Mouse (Mus musculus) heart, adult 2 months (tissue): ENCODE data around the gene Rps12-ps3. TPM values are rescaled to one million over a fixed set of nuclear protein-coding genes. Genes with fewer than 3 reads are reported as not detected.

Experiments used
- DNase-seq, 2 experiments: peaks; one replicate each; pipeline ENCODE4 v3.0.0; 2021
- H3K27ac ChIP-seq: fragments of 200-600 bp; 2 replicates; pipeline ENCODE4 v1.8.1; 2022
- H3K27me3 ChIP-seq: fragments of 200-500 bp; 2 replicates; pipeline ENCODE4 v1.6.1; 2012; ENCODE audit warnings: mild to moderate bottlenecking, low read length, inconsistent platforms, mixed read lengths; ENCODE audit not compliant: control insufficient read depth, insufficient read depth
- H3K36me3 ChIP-seq: fragments of 200-500 bp; 2 replicates; pipeline ENCODE4 v1.6.1; 2012; ENCODE audit warnings: low read length, inconsistent platforms; ENCODE audit not compliant: control insufficient read depth, insufficient read depth
- H3K4me1 ChIP-seq: fragments of 200-500 bp; 2 replicates; pipeline ENCODE4 v1.6.1; 2011; ENCODE audit warnings: low read length; ENCODE audit not compliant: control insufficient read depth, insufficient read depth
- H3K4me3 ChIP-seq: fragments of 200-600 bp; 2 replicates; pipeline ENCODE4 v1.8.1; 2022
- H3K79me2 ChIP-seq: fragments of 200-500 bp; replicated peaks from 2 replicates; pipeline ENCODE4 v1.6.1; 2012; ENCODE audit warnings: mild to moderate bottlenecking, inconsistent platforms, low read length, moderate library complexity, mixed read lengths; ENCODE audit not compliant: control insufficient read depth, insufficient read depth
- H3K9ac ChIP-seq: fragments of 200-500 bp; 2 replicates; pipeline ENCODE4 v1.6.1; 2012; ENCODE audit warnings: low read depth, mild to moderate bottlenecking, control low read depth, inconsistent platforms, low read length, mixed read lengths
- CTCF ChIP-seq: fragments of 200-600 bp; IDR thresholded peaks from 2 replicates; pipeline ENCODE4 v1.8.1; 2022; ENCODE audit warnings: antibody characterized with exemption, mild to moderate bottlenecking, moderate library complexity
- EP300 ChIP-seq: fragments of 200-500 bp; IDR thresholded peaks from 2 replicates; pipeline ENCODE4 v1.6.1; 2011; ENCODE audit warnings: low read depth, low read length, control low read depth; ENCODE audit not compliant: insufficient read depth
- POLR2A ChIP-seq: fragments of 200-500 bp; IDR thresholded peaks from 2 replicates; pipeline ENCODE4 v1.6.1; 2011; ENCODE audit warnings: mild to moderate bottlenecking, low read depth, low read length, control low read depth; ENCODE audit not compliant: insufficient read depth
- WGBS: fragments of 180-500 bp; shearing (Covaris S2); methylation state at CpG from one replicate; pipeline ENCODE4 v1.1.7; 2018; 5-methylcytosine and 5-hydroxymethylcytosine counted together
- intact Hi-C: fragments of 180-260 bp; cut with DNase I; formaldehyde crosslinking; loops from one replicate; pipeline ENCODE4 v1.15.1; 2025
- polyA plus RNA-seq: library from polyadenylated mRNA; depleted of rRNA; stranded (reverse); fragments of >200 nt; gene quantifications from 2 replicates; pipeline ENCODE4 v1.2.3, GENCODE M21; 2012
- total RNA-seq, 2 experiments: library from RNA; stranded (reverse); gene quantifications; 2 replicates each; pipeline ENCODE4 v1.2.3; 2021

Gene Rps12-ps3
- total and polyA plus RNA-seq, 3 experiments = 251 to 927 (median 301) TPM

GRCm38 (mm10) chr19:59356388-59356787 is 34.3 kb downstream of the Rps12-ps3 start:
- no peak overlapping the region for H3K9ac ChIP-seq
- H3K27ac ChIP-seq = no peak overlapping the region
- WGBS = 68% methylated on average over 3 of the region's 3 CpGs

DNA sequence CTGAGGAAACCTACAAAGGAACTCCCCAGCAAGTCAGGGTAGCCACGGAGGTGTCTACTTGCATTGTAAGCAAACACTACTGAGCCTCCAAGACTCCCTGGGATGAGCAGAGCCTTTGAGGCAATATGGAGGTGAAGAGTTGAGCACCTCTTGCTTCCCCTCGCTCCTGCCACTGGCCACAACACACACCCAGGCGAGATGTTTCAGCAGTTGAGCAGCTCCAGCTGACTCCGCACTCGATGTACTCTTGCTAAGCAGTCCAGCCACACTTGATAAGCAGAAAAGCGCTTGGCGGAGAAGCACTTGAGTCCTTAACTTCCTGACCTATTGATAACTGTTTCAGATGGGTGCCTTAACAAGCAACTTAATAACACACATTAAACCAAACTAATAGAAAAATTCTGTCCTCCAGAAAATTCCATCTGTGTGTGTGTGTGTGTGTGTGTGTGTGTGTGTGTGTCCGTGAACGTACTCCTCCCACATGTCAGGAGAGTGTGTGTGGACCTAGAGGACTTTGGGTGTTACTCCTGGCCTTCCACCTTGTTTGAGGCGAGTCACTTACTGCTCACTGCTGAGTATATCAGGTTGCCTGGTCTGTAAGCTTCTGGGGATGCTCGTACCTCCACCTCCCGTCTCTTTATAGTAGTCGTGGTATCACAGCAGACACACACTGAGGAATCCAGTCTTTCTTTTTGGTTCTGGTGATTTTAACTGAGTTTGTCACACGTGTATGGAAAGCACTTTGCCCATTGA is 34.9 kb downstream of the Rps12-ps3 start:
- no peak for DNase-seq
- no peak overlapping the region for H3K9ac ChIP-seq
- H3K27ac ChIP-seq = no peak overlapping the region
- H3K4me3 ChIP-seq = no peak overlapping the region
- WGBS = 51% methylated on average over 14 of the region's 14 CpGs
- H3K79me2 ChIP-seq = no peaks in the 10 kb centered on the region
- no peaks in the 10 kb centered on the region for H3K36me3 ChIP-seq
- TF ChIP-seq CTCF (no peak), EP300 (no peak), POLR2A (no peak)
- H3K27me3 ChIP-seq = no peaks in the 10 kb centered on the region
- no peaks in the 10 kb centered on the region for H3K4me1 ChIP-seq
- intact Hi-C loops = no loop called here

More at GRCm38 (mm10) chr19:59356388-59356787, 34.3 kb downstream of the Rps12-ps3 start:
- intact Hi-C loops = no loop called here
- no peak for TF ChIP-seq EP300
- no peak for TF ChIP-seq CTCF
- no peak for TF ChIP-seq POLR2A
- H3K36me3 ChIP-seq = no peaks in the 10 kb centered on the region
- H3K79me2 ChIP-seq = no peaks in the 10 kb centered on the region
- DNase-seq = no peak
- no peaks in the 10 kb centered on the region for H3K4me1 ChIP-seq
- H3K27me3 ChIP-seq = no peaks in the 10 kb centered on the region
- H3K4me3 ChIP-seq = no peak overlapping the region

DNA sequence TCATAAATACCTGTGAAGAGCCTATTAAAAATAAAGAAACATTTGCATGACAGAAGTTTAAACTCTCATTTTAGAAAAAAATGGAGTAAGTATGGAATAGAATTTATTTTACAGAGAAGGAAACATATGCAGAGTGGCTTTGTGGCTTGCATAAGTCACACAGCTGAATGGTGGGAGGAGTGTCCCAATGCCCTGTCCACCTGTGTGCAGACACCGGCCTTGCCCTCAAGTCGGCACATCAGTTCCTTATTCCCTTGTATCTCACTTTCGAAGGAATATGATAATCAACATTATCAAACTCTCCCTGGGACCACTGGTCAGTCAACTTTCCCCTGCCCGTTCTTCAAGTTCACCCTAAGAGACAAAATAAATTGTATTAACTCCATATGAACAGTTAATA is 35.8 kb downstream of the Rps12-ps3 start:
- intact Hi-C loops = no loop called here
- no peak for DNase-seq
- TF ChIP-seq EP300 (no peak), CTCF (no peak), POLR2A (no peak)
- Histone ChIP-seq H3K4me1 (no peaks in the 10 kb centered on the region), H3K27ac (no peak overlapping the region), H3K27me3 (no peaks in the 10 kb centered on the region), H3K79me2 (no peaks in the 10 kb centered on the region), H3K4me3 (no peak overlapping the region), H3K9ac (no peak overlapping the region), H3K36me3 (no peaks in the 10 kb centered on the region)
- WGBS = 84% methylated on average over 4 of the region's 4 CpGs

- intact Hi-C loops = no loop called here
- Histone ChIP-seq H3K4me1 (no peaks in the 10 kb centered on the region), H3K79me2 (no peaks in the 10 kb centered on the region), H3K4me3 (no peak overlapping the region), H3K36me3 (no peaks in the 10 kb centered on the region), H3K9ac (no peak overlapping the region), H3K27ac (no peak overlapping the region), H3K27me3 (no peaks in the 10 kb centered on the region)
- WGBS = 22% methylated on average over 4 of the region's 4 CpGs
- no peak for DNase-seq
- TF ChIP-seq EP300 (no peak), CTCF (no peak)
These were observed 37.1 kb downstream of the Rps12-ps3 start for GRCm38 (mm10) chr19:59359202-59359601.

DNA sequence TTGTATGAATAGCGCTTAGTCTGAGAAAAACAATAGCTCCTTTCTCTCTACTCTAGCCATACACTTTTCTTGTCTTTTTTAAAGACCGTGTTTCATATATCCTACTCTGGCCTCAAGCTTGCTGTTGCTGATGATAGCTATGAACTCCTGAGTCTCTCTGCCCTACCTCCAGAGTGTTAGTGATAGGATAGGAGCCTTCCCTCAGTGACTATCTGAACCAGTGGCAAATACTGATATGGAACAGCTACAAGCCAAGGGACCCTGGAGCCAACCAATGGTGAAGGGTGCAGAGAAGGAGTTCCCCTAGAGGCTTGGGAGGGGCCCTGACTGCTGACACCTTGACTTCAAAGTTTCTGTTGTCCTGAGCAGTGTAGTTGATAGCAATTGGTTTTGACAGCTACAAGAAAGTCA is 38.4 kb downstream of the Rps12-ps3 start:
- H3K36me3 ChIP-seq = no peaks in the 10 kb centered on the region
- WGBS = 65% methylated on average over 2 of the region's 2 CpGs
- no peaks in the 10 kb centered on the region for H3K79me2 ChIP-seq
- TF ChIP-seq EP300 (no peak), POLR2A (no peak), CTCF (no peak)
- no peaks in the 10 kb centered on the region for H3K4me1 ChIP-seq
- H3K9ac ChIP-seq = no peak overlapping the region
- no peak overlapping the region for H3K27ac ChIP-seq
- DNase-seq = no peak
- intact Hi-C loops = no loop called here
- H3K27me3 ChIP-seq = no peaks in the 10 kb centered on the region
- H3K4me3 ChIP-seq = no peak overlapping the region

DNA sequence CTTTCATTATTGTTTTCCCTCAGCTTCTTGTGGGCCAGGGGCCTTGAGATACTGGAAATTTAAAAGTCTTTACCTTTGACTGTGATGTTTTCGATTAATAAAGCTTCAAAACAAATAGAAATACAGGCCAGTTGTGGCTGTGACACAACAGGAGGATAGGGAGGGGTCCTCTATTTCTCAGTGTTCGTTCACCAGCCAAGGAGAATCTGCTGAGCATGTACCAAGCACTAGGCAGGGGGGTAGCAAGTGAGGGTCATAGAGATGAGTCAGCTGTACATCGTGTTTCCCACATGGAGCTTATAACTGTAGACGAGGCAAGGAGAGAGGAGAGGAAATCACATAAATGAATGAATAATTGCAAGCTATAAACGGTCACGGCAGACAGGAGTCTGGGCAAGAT is 40.6 kb downstream of the Rps12-ps3 start:
- WGBS = 77% methylated on average over 6 of the region's 6 CpGs
- no peak overlapping the region for H3K9ac ChIP-seq
- intact Hi-C loops = no loop called here
- TF ChIP-seq CTCF (no peak), EP300 (no peak), POLR2A (no peak)
- no peak overlapping the region for H3K4me3 ChIP-seq
- no peaks in the 10 kb centered on the region for H3K36me3 ChIP-seq
- no peak overlapping the region for H3K27ac ChIP-seq
- H3K79me2 ChIP-seq = no peaks in the 10 kb centered on the region
- no peaks in the 10 kb centered on the region for H3K27me3 ChIP-seq
- no peak for DNase-seq
- H3K4me1 ChIP-seq = no peaks in the 10 kb centered on the region
